Mouse (Mus musculus) ES-Bruce4 (cell line): ENCODE data around the gene Rcan1. TPM values are rescaled to one million over a fixed set of nuclear protein-coding genes. Genes with fewer than 3 reads are reported as not detected.
A peak's percentile ranks its signal among the peaks of the same experiment; 100 is the strongest.

Experiments used
- H3K27ac ChIP-seq: 2 replicates; pipeline ENCODE4 v1.5.1; 2012; ENCODE audit warnings: low read length, inconsistent platforms; ENCODE audit not compliant: insufficient read depth
- H3K27me3 ChIP-seq: 2 replicates; pipeline ENCODE4 v1.6.1; 2012; ENCODE audit warnings: mild to moderate bottlenecking, low read length, inconsistent platforms; ENCODE audit not compliant: control insufficient read depth, poor library complexity, insufficient read depth, severe bottlenecking
- H3K36me3 ChIP-seq: 2 replicates; pipeline ENCODE4 v1.6.1; 2012; ENCODE audit warnings: inconsistent platforms, mild to moderate bottlenecking, low read length, moderate library complexity; ENCODE audit not compliant: control insufficient read depth, poor library complexity, insufficient read depth, severe bottlenecking
- H3K4me1 ChIP-seq: one replicate; pipeline ENCODE4 v1.8.1; 2011; ENCODE audit warnings: low read length; ENCODE audit not compliant: control insufficient read depth, insufficient read depth
- H3K4me3 ChIP-seq: 2 replicates; pipeline ENCODE4 v1.5.1; 2011; ENCODE audit warnings: low read depth, mild to moderate bottlenecking, low read length
- H3K9ac ChIP-seq: 2 replicates; pipeline ENCODE4 v1.6.1; 2012; ENCODE audit warnings: low read depth, mild to moderate bottlenecking, inconsistent platforms; ENCODE audit not compliant: poor library complexity, severe bottlenecking
- H3K9me3 ChIP-seq: replicated peaks from 2 replicates; pipeline ENCODE4 v1.6.1; 2012; ENCODE audit warnings: mild to moderate bottlenecking, low read length, inconsistent platforms; ENCODE audit not compliant: control insufficient read depth, poor library complexity, insufficient read depth, severe bottlenecking
- CTCF ChIP-seq: IDR thresholded peaks from one replicate; pipeline ENCODE4 v1.8.1; 2011; ENCODE audit warnings: low read depth, low read length
- EP300 ChIP-seq: IDR thresholded peaks from 2 replicates; pipeline ENCODE4 v1.6.1; 2011; ENCODE audit warnings: low read depth, low read length; ENCODE audit not compliant: insufficient read depth
- POLR2A ChIP-seq: IDR thresholded peaks from one replicate; pipeline ENCODE4 v1.8.1; 2011; ENCODE audit warnings: low read length; ENCODE audit not compliant: insufficient read depth
- polyA plus RNA-seq: library from polyadenylated mRNA; stranded (reverse); fragments of >200 nt; gene quantifications from 2 replicates; pipeline ENCODE4 v1.2.4, GENCODE M21; 2011; ENCODE audit warnings: low read depth; ENCODE audit not compliant: missing spikeins, insufficient read depth, insufficient read length

The Rcan1 gene
- polyA plus RNA-seq, 1 experiment: 37.2 TPM

DNA sequence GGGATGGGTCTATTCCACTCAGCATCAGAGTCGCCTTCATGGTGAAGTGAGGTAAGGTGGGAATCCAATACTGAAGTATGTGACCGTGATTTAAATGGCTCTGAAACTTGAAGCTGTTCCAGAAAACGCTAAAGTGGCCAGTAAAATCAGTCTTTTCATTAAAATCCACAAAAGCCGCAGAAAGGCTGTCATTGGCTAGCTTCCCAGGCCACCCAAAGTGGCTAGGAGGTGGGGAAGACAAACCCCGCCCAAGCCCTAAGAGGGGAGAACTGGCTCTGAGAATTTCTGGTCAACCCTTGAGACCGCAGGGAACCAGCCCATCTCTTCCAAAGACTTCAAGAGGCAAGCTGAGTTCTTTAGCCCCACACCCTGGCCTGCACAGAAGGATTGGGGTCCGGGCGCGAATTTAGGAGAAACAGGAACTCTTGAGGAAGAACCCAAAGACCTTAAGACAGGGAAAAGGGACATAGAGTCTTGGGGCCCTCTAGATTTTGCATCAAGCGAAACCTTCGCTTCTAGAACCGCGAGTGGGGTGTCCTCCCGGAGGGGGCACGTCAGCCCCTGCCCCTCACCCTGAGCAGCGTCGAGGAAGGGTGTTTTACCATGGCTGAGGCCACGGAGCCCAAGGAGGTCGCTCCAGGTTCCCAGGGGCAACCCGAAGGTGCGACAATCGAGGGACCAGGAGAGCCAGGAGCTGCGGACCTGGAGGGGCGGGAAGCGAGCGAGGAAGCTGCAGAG lies 27.4 kb upstream of the Rcan1 start:
- H3K27ac ChIP-seq: no peak overlapping the region
- no peaks in the 10 kb centered on the region for H3K4me1 ChIP-seq
- H3K4me3 ChIP-seq: peak overlapping the region; percentile 56
- no peaks in the 10 kb centered on the region for H3K9me3 ChIP-seq
- no peaks in the 10 kb centered on the region for H3K36me3 ChIP-seq
- TF ChIP-seq EP300 (no peak), CTCF (no peak), POLR2A (no peak)
- 0 out of 2 replicates have a peak, but pooled peaks cover 9% of the 10 kb centered on the region for H3K27me3 ChIP-seq
- peak overlapping the region; percentile 69 for H3K9ac ChIP-seq

DNA sequence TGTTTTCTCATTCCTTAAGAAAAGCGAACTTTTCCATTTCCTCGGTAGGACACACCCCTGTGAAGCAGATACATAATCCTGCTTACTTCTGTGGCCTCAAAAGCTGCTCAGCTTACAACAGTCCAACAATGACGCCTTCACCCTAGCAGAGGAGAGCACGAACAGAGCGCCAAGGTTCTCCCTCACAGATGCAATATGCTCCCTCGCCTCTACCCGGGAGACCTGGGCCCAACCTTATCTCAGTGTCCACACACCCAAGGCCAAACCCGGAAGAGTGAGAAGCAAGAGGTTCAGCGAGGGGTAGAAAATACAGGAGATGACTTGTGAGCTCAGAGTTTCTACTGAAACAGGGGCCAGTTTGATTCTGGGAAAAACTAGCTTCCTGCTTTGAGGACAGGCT lies 18.7 kb upstream of the Rcan1 start:
- no peaks in the 10 kb centered on the region for H3K27me3 ChIP-seq
- H3K4me3 ChIP-seq: no peak overlapping the region
- no peaks in the 10 kb centered on the region for H3K36me3 ChIP-seq
- H3K4me1 ChIP-seq: no peaks in the 10 kb centered on the region
- H3K27ac ChIP-seq: no peak overlapping the region
- H3K9me3 ChIP-seq: no peaks in the 10 kb centered on the region
- TF ChIP-seq POLR2A (no peak), EP300 (no peak)
- H3K9ac ChIP-seq: no peak overlapping the region

DNA sequence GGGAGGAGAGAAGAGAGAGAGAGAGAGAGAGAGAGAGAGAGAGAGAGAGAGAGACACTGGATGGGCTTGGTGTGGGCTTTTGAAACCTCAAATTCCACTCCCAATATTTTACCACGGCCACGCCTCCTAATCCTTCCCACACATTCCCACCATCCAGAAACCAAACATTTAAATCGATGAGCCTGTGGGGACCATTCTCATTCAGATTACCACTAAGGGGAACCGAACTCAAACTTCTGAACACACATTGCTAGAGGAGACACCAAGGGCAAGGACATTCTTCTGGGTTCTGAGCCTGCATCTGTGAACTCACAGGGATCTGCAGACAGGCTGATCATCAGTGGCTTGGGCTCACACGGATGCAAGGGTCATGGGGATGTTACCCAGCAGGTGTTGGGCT lies 17.8 kb upstream of the Rcan1 start:
- Histone ChIP-seq H3K9ac (no peak overlapping the region), H3K4me1 (no peaks in the 10 kb centered on the region), H3K27ac (no peak overlapping the region), H3K27me3 (no peaks in the 10 kb centered on the region), H3K9me3 (no peaks in the 10 kb centered on the region), H3K36me3 (no peaks in the 10 kb centered on the region), H3K4me3 (no peak overlapping the region)
- TF ChIP-seq EP300: no peak
- no peak for TF ChIP-seq POLR2A
- no peak for TF ChIP-seq CTCF

- H3K27me3 ChIP-seq: no peaks in the 10 kb centered on the region
- H3K9ac ChIP-seq: no peak overlapping the region
- no peaks in the 10 kb centered on the region for H3K4me1 ChIP-seq
- no peak overlapping the region for H3K4me3 ChIP-seq
- H3K9me3 ChIP-seq: no peaks in the 10 kb centered on the region
- H3K36me3 ChIP-seq: no peaks in the 10 kb centered on the region
- TF ChIP-seq POLR2A: no peak
- TF ChIP-seq CTCF: peak; percentile 25
- TF ChIP-seq EP300: no peak
- no peak overlapping the region for H3K27ac ChIP-seq
These were observed 16.8 kb upstream of the Rcan1 start for GRCm38 (mm10) chr16:92487489-92487888.

DNA sequence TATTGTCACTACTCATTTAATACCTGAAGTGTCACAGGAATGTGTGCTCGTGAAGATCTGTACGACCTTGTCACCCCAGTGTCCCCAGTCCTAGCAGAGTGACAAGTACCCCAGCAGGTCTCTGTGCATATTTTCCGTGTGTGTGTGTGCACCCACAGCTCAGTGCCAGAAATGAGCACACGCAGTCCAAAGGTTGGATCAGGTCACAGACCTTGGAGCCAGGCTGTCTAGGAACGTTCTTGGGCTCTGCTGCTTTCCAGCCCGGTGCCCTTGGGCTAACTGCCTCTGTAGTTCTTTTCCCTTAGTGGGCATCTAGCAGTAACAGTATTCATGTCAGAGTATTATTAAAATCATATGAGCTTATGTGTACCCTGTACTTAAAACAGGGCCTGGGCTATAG lies 16.4 kb upstream of the Rcan1 start:
- TF ChIP-seq POLR2A: no peak

DNA sequence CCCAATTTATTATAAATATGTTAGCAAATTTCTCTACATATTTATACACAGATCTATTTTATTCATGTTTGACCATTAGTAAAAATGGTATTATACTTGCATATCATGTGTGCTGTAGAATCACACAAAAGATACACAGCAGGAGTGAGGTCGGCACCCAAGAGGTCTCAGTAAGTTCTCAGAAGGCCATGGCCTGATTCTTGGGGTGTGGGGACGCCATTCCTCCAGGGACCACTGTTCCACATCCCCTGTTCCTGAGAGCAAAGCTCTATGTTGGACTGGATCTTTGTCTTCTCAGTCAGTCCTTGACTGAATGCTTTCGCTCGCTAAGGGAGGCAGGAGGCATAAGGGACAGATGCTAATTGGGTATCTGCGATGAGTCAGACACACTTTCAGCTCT lies 14.8 kb upstream of the Rcan1 start, which contains the start of gene Clic6:
Gene Clic6 (plus strand): TSS at position 301 of the 400 bp plus-strand sequence.
- Histone ChIP-seq H3K9me3 (no peaks in the 10 kb centered on the region), H3K4me1 (no peaks in the 10 kb centered on the region), H3K27ac (no peak within 1 kb of the TSS), H3K4me3 (no peak within 1 kb of the TSS), H3K36me3 (no peaks in the 10 kb centered on the region), H3K9ac (no peak within 1 kb of the TSS), H3K27me3 (no peaks in the 10 kb centered on the region)
- no peak for TF ChIP-seq POLR2A
- no peak for TF ChIP-seq EP300
- TF ChIP-seq CTCF: no peak

More for the DNA sequence above, 16.4 kb upstream of the Rcan1 start:
- H3K27ac ChIP-seq: no peak overlapping the region
- no peaks in the 10 kb centered on the region for H3K27me3 ChIP-seq
- H3K9me3 ChIP-seq: no peaks in the 10 kb centered on the region
- H3K9ac ChIP-seq: no peak overlapping the region
- H3K36me3 ChIP-seq: no peaks in the 10 kb centered on the region
- H3K4me1 ChIP-seq: no peaks in the 10 kb centered on the region
- H3K4me3 ChIP-seq: no peak overlapping the region
